Mouse (Mus musculus): ENCODE data around the gene Gfod1.

DNA sequence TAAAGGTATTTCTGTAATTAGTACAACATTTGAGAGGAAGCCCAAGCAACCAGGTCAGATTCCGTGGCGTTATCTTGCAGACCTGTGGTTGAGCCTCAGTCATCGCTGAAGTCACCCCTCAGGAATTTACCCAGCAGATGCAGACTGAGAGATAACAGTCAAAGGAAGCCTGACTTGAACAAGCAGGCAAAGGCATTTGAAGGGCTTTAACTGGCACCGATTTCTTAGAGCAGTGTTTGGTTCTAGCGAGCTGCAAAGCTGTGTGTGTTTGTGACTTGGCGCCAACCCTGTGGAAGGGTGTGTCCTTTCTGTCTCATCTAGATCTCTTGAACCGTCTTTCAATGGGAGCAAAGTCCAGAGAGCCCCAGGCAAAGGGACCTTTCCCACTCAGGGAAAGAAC lies 110.7 kb downstream of the Gfod1 start:
- TF ChIP-seq CTCF (IDR thresholded peaks at IDR 0.05; ENCODE audit: control insufficient read depth, insufficient read depth, low read length) (no peak), POLR2A (IDR thresholded peaks at IDR 0.05; ENCODE audit: borderline replicate concordance, control insufficient read depth, low read depth, low read length) (no peak)

Data from bone marrow, adult 2 months (tissue).